Mouse (Mus musculus) lung, postnatal 0 days (tissue): ENCODE measurements around the gene Icos.

Experiments
- CTCF ChIP-seq: IDR thresholded peaks from 2 replicates; pipeline ENCODE4 v1.5.1; 2016; ENCODE audit warnings: antibody characterized with exemption, mild to moderate bottlenecking
- EP300 ChIP-seq: IDR thresholded peaks from 2 replicates; pipeline ENCODE4 v1.6.1; 2016; ENCODE audit warnings: antibody characterized with exemption, mild to moderate bottlenecking, control low read depth

- TF ChIP-seq CTCF (peak; percentile 39), EP300 (no peak)
Measured at GRCm38 (mm10) chr1:60958287-60958686, 19.4 kb upstream of the Icos start.
